Comparison of ENCODE assay signal across 8 mouse cellular contexts in genomic region chr10:87552726-87553125, GRCm38 (mm10). TPM values are rescaled to one million over a fixed set of nuclear protein-coding genes. Genes with fewer than 3 reads are reported as not detected.
DNase-seq lines count a peak whose midpoint lies in the region; ATAC-seq lines count a peak whose summit lies in the region.

No protein-coding gene starts in this region.

- ATAC-seq in CD4-positive, CD25-positive, alpha-beta regulatory T cell, adult 4 months = peak; percentile 70
- ATAC-seq in heart, embryonic 13.5 days (ENCODE audit: extremely low read depth, insufficient number of reproducible peaks, low FRiP score, low TSS enrichment) = no peak; the same call in 1 of the 2 replicates
- peak; percentile 44; the same call in 1 of the 2 replicates for ATAC-seq in kidney, embryonic 16.5 days (ENCODE audit: low FRiP score, low TSS enrichment)
- ATAC-seq in liver, embryonic 13.5 days (ENCODE audit: low read depth) = no peak
- ATAC-seq in neural tube, embryonic 11.5 days (ENCODE audit: insufficient read depth, low FRiP score, low TSS enrichment) = peak; percentile 71

- H3K27me3 ChIP-seq in heart, embryonic 13.5 days (replicated peaks) = peaks cover 27% of the 10 kb centered on the region
- 0 out of 2 replicates have a peak, but pooled peaks cover 2% of the 10 kb centered on the region for H3K27me3 ChIP-seq in kidney, embryonic 16.5 days (ENCODE audit: insufficient read depth, low read length)
- no peaks in the 10 kb centered on the region for H3K27me3 ChIP-seq in liver, embryonic 13.5 days
- H3K27me3 ChIP-seq in neural tube, embryonic 11.5 days (ENCODE audit: control insufficient read depth, insufficient read depth, low read length) = no peaks in the 10 kb centered on the region

- no peaks in the 10 kb centered on the region for H3K9me3 ChIP-seq in heart, embryonic 13.5 days
- no peaks in the 10 kb centered on the region for H3K9me3 ChIP-seq in kidney, embryonic 16.5 days (ENCODE audit: low read length)
- no peaks in the 10 kb centered on the region for H3K9me3 ChIP-seq in liver, embryonic 13.5 days (replicated peaks)
- no peaks in the 10 kb centered on the region for H3K9me3 ChIP-seq in neural tube, embryonic 11.5 days (ENCODE audit: control insufficient read depth, low read length)

- H3K9ac ChIP-seq in heart, embryonic 13.5 days = no peak overlapping the region
- H3K9ac ChIP-seq in kidney, embryonic 16.5 days (replicated peaks; ENCODE audit: low read length) = no peak overlapping the region
- H3K9ac ChIP-seq in liver, embryonic 13.5 days = no peak overlapping the region
- no peak overlapping the region for H3K9ac ChIP-seq in neural tube, embryonic 11.5 days (ENCODE audit: low read length)

- H3K36me3 ChIP-seq in heart, embryonic 13.5 days = no peaks in the 10 kb centered on the region
- no peaks in the 10 kb centered on the region for H3K36me3 ChIP-seq in kidney, embryonic 16.5 days (ENCODE audit: insufficient read depth, low read length)
- H3K36me3 ChIP-seq in liver, embryonic 13.5 days = no peaks in the 10 kb centered on the region
- no peaks in the 10 kb centered on the region for H3K36me3 ChIP-seq in neural tube, embryonic 11.5 days (ENCODE audit: control insufficient read depth, insufficient read depth, low read length)

- 28% methylated on average over 8 of the region's 8 CpGs for WGBS in heart, embryonic 13.5 days
- 33% methylated on average over 8 of the region's 8 CpGs for WGBS in kidney, embryonic 16.5 days
- 34% methylated on average over 8 of the region's 8 CpGs for WGBS in liver, embryonic 13.5 days (ENCODE audit: insufficient replicate concordance)
- 36% methylated on average over 8 of the region's 8 CpGs for WGBS in neural tube, embryonic 11.5 days

- no peaks in the 10 kb centered on the region for H3K4me1 ChIP-seq in heart, embryonic 13.5 days
- H3K4me1 ChIP-seq in kidney, embryonic 16.5 days (ENCODE audit: insufficient read depth, low read length) = no peaks in the 10 kb centered on the region
- H3K4me1 ChIP-seq in liver, embryonic 13.5 days (replicated peaks) = no peaks in the 10 kb centered on the region
- H3K4me1 ChIP-seq in neural tube, embryonic 11.5 days (ENCODE audit: control insufficient read depth, insufficient read depth, low read length) = no peaks in the 10 kb centered on the region

- peak; percentile 22 for DNase-seq in WW6 (ENCODE audit: low read depth, low spot score)
- DNase-seq in embryo, embryonic 10 days (ENCODE audit: low spot score) = peak; percentile 83
- peak; percentile 4 for DNase-seq in liver, embryonic 13.5 days
- peak; percentile 57 for DNase-seq in neural tube, embryonic 11.5 days (ENCODE audit: low spot score)
- DNase-seq in thymus, postnatal 4 days = peak; percentile 25

- peak overlapping the region; percentile 22; the same call in 1 of the 2 replicates for H3K4me3 ChIP-seq in heart, embryonic 13.5 days
- H3K4me3 ChIP-seq in kidney, embryonic 16.5 days (ENCODE audit: low read length) = no peak overlapping the region
- no peak overlapping the region for H3K4me3 ChIP-seq in liver, embryonic 13.5 days (replicated peaks)
- H3K4me3 ChIP-seq in neural tube, embryonic 11.5 days (ENCODE audit: low read depth, low read length) = no peak overlapping the region

- H3K4me2 ChIP-seq in heart, embryonic 13.5 days = peak overlapping the region; percentile 49
- H3K4me2 ChIP-seq in kidney, embryonic 16.5 days (replicated peaks; ENCODE audit: low read depth, low read length) = peak overlapping the region; percentile 22; the same call in 1 of the 2 replicates
- H3K4me2 ChIP-seq in liver, embryonic 13.5 days = no peak overlapping the region
- H3K4me2 ChIP-seq in neural tube, embryonic 11.5 days (ENCODE audit: low read depth) = no peak overlapping the region

- H3K27ac ChIP-seq in heart, embryonic 13.5 days (replicated peaks) = no peak overlapping the region
- H3K27ac ChIP-seq in kidney, embryonic 16.5 days (ENCODE audit: low read length) = no peak overlapping the region
- no peak overlapping the region for H3K27ac ChIP-seq in liver, embryonic 13.5 days
- no peak overlapping the region for H3K27ac ChIP-seq in neural tube, embryonic 11.5 days (ENCODE audit: low read depth, low read length)

RNA-seq across cellular contexts. Expression of gene Pah, which starts 31.1 kb away (rescaled TPM):
- not detected for polyA plus RNA-seq in CD4-positive, CD25-positive, alpha-beta regulatory T cell, adult 4 months (2017; shearing (Covaris generic))
- polyA plus RNA-seq in heart, embryonic 13.5 days (2015; fragmentation: Nextera tagmentation; extraction: Ambion mirVana) = 0.20 and 1.5 TPM in 2 replicates
- polyA plus RNA-seq in kidney, embryonic 16.5 days (2015; fragmentation: Nextera tagmentation; extraction: Ambion mirVana) = 7.6 and 8.3 TPM in 2 replicates
- polyA plus RNA-seq in liver, embryonic 13.5 days (2015; fragmentation: Nextera tagmentation; extraction: Ambion mirVana) = 28.5 and 36.6 TPM in 2 replicates
- not detected in 2 replicates for polyA plus RNA-seq in neural tube, embryonic 11.5 days (2014; fragmentation: Nextera tagmentation; extraction: Ambion mirVana)

RNA-seq across cellular contexts. Expression of gene Ascl1, which starts 59.3 kb away (rescaled TPM):
- polyA plus RNA-seq in CD4-positive, CD25-positive, alpha-beta regulatory T cell, adult 4 months (2017; shearing (Covaris generic)) = not detected
- 0.15 and 0.35 TPM in 2 replicates for polyA plus RNA-seq in heart, embryonic 13.5 days (2015; fragmentation: Nextera tagmentation; extraction: Ambion mirVana)
- 0.92 and 1.4 TPM in 2 replicates for polyA plus RNA-seq in kidney, embryonic 16.5 days (2015; fragmentation: Nextera tagmentation; extraction: Ambion mirVana)
- polyA plus RNA-seq in liver, embryonic 13.5 days (2015; fragmentation: Nextera tagmentation; extraction: Ambion mirVana) = 0.07 TPM in 1 of 2 replicates, not detected in the other
- 40.5 and 42.9 TPM in 2 replicates for polyA plus RNA-seq in neural tube, embryonic 11.5 days (2014; fragmentation: Nextera tagmentation; extraction: Ambion mirVana)

Comparison
In these comparisons a context has a peak if more than half of its experiments do, and no peak if none do; other contexts are left out.
1. ATAC-seq: peak in CD4-positive, CD25-positive, alpha-beta regulatory T cell, adult 4 months (single experiment), kidney, embryonic 16.5 days (single experiment) and neural tube, embryonic 11.5 days (single experiment); none in heart, embryonic 13.5 days (single experiment) and liver, embryonic 13.5 days (single experiment).
2. DNase-seq: peak in every context shown above with its lines; median percentile 83 in embryo, embryonic 10 days; 57 in neural tube, embryonic 11.5 days; 25 in thymus, postnatal 4 days; 22 in WW6; 4 in liver, embryonic 13.5 days.
3. H3K4me2 ChIP-seq: peak in heart, embryonic 13.5 days (single experiment) and kidney, embryonic 16.5 days (single experiment); none in liver, embryonic 13.5 days (single experiment) and neural tube, embryonic 11.5 days (single experiment).
4. RNA of gene Ascl1, which starts 59.3 kb away (polyA plus RNA-seq): 40.5 to 42.9 TPM in neural tube, embryonic 11.5 days; 0.92 to 1.4 TPM in kidney, embryonic 16.5 days, 0.15 to 0.35 TPM in heart, embryonic 13.5 days, 0.07 TPM in liver, embryonic 13.5 days and not detected in CD4-positive, CD25-positive, alpha-beta regulatory T cell, adult 4 months; every median in the first group is over 10 times any median in the second.